14 mouse cellular contexts compared by ENCODE assay signal in genomic region chr17:6769602-6770001, GRCm38 (mm10). TPM values are rescaled to one million over a fixed set of nuclear protein-coding genes. Genes with fewer than 3 reads are reported as not detected.
A peak's percentile ranks its signal among the peaks of the same experiment; 100 is the strongest.
DNase-seq lines count a peak whose midpoint lies in the region; ATAC-seq lines count a peak whose summit lies in the region.
"Had no signal": no experiment of that assay in that cellular context is flagged by ENCODE, and none has a peak within 500 bp of the region (broad histone marks: within the 10 kb centered on the region; RNA-seq: fewer than 3 reads in every experiment).

No protein-coding gene starts in this region.

- no peaks in the 10 kb centered on the region for H3K27me3 ChIP-seq in hindbrain, embryonic 13.5 days
- no peaks in the 10 kb centered on the region for H3K27me3 ChIP-seq in hindbrain, embryonic 11.5 days (ENCODE audit: control insufficient read depth, insufficient read depth, low read length)
- H3K27me3 ChIP-seq in neural tube, embryonic 13.5 days = no peaks in the 10 kb centered on the region
- H3K27me3 ChIP-seq: hindbrain, embryonic 15.5 days; limb, embryonic 13.5 days had no signal

- H3K36me3 ChIP-seq in hindbrain, embryonic 13.5 days = no peaks in the 10 kb centered on the region
- H3K36me3 ChIP-seq in hindbrain, embryonic 11.5 days (ENCODE audit: control insufficient read depth, insufficient read depth, low read length) = no peaks in the 10 kb centered on the region
- no peaks in the 10 kb centered on the region for H3K36me3 ChIP-seq in neural tube, embryonic 13.5 days
- H3K36me3 ChIP-seq: hindbrain, embryonic 15.5 days; limb, embryonic 13.5 days; midbrain, embryonic 10.5 days had no signal

- WGBS in hindbrain, embryonic 13.5 days = 62% methylated on average over 4 of the region's 4 CpGs
- WGBS in hindbrain, embryonic 11.5 days = 63% methylated on average over 4 of the region's 4 CpGs
- WGBS in neural tube, embryonic 13.5 days = 32% methylated on average over 4 of the region's 4 CpGs

- no peak overlapping the region for H3K9ac ChIP-seq in hindbrain, embryonic 13.5 days
- H3K9ac ChIP-seq in hindbrain, embryonic 11.5 days (ENCODE audit: low read depth, low read length) = no peak overlapping the region
- no peak overlapping the region for H3K9ac ChIP-seq in neural tube, embryonic 13.5 days
- H3K9ac ChIP-seq: hindbrain, embryonic 15.5 days; limb, embryonic 13.5 days; lung, embryonic 14.5 days had no signal

- no peak overlapping the region for H3K4me2 ChIP-seq in hindbrain, embryonic 13.5 days
- H3K4me2 ChIP-seq in hindbrain, embryonic 11.5 days (replicated peaks; ENCODE audit: low read depth, low read length) = no peak overlapping the region
- H3K4me2 ChIP-seq in neural tube, embryonic 13.5 days = no peak overlapping the region
- H3K4me2 ChIP-seq: hindbrain, embryonic 15.5 days; limb, embryonic 13.5 days; lung, embryonic 14.5 days had no signal

- H3K4me1 ChIP-seq in hindbrain, embryonic 13.5 days (replicated peaks) = peaks cover 13% of the 10 kb centered on the region
- H3K4me1 ChIP-seq in hindbrain, embryonic 11.5 days (replicated peaks; ENCODE audit: control insufficient read depth, insufficient read depth, low read length) = 0 out of 2 replicates have a peak, but pooled peaks cover 2% of the 10 kb centered on the region
- peaks cover 43% of the 10 kb centered on the region for H3K4me1 ChIP-seq in neural tube, embryonic 13.5 days (replicated peaks)

- 0 out of 2 replicates have a peak overlapping the region, but pooled peaks have one; percentile 3 for H3K27ac ChIP-seq in hindbrain, embryonic 13.5 days
- H3K27ac ChIP-seq in hindbrain, embryonic 11.5 days (ENCODE audit: low read depth, low read length) = no peak overlapping the region
- H3K27ac ChIP-seq in neural tube, embryonic 13.5 days (replicated peaks) = peak overlapping the region; percentile 61
- H3K27ac ChIP-seq: forebrain, embryonic 10.5 days; hindbrain, embryonic 15.5 days; limb, embryonic 13.5 days; midbrain, embryonic 10.5 days had no signal

- H3K4me3 ChIP-seq in hindbrain, embryonic 13.5 days = no peak overlapping the region
- no peak overlapping the region for H3K4me3 ChIP-seq in hindbrain, embryonic 11.5 days (ENCODE audit: low read depth, low read length)
- no peak overlapping the region for H3K4me3 ChIP-seq in neural tube, embryonic 13.5 days
- H3K4me3 ChIP-seq: forebrain, embryonic 10.5 days; hindbrain, embryonic 15.5 days; limb, embryonic 13.5 days; midbrain, embryonic 10.5 days had no signal

- no peak for ATAC-seq in hindbrain, embryonic 13.5 days (ENCODE audit: low FRiP score)
- no peak for ATAC-seq in hindbrain, embryonic 11.5 days (ENCODE audit: low FRiP score)
- ATAC-seq in neural tube, embryonic 13.5 days (ENCODE audit: low read depth) = 0 out of 2 replicates have a peak, but pooled peaks have one; percentile 67

- H3K9me3 ChIP-seq in hindbrain, embryonic 13.5 days = no peaks in the 10 kb centered on the region
- no peaks in the 10 kb centered on the region for H3K9me3 ChIP-seq in hindbrain, embryonic 11.5 days (ENCODE audit: control insufficient read depth, low read length)
- H3K9me3 ChIP-seq in neural tube, embryonic 13.5 days = no peaks in the 10 kb centered on the region
- H3K9me3 ChIP-seq: forebrain, embryonic 10.5 days; hindbrain, embryonic 15.5 days; limb, embryonic 13.5 days; midbrain, embryonic 10.5 days had no signal

- peak; percentile 78 for DNase-seq in cerebellum, postnatal 10 days
- DNase-seq in cerebellum, postnatal 4 days (ENCODE audit: low spot score in 2 of 2) = no peak
- DNase-seq in hindbrain, embryonic 11.5 days (ENCODE audit: low spot score) = no peak
- no peak for DNase-seq in neural tube, embryonic 10.5 days (ENCODE audit: extremely low spot score, low spot score)
- DNase-seq in naive thymus-derived CD4-positive, alpha-beta T cell, adult 2 months (ENCODE audit: low read depth) = peak; percentile 61
- no peak for DNase-seq in adrenal gland, adult 8-10 months
- DNase-seq: B cell, adult 2 months; lung, embryonic 14.5 days had no signal

RNA-seq across cellular contexts. Expression of gene Ezr, which starts 13.0 kb away (rescaled TPM):
- polyA plus RNA-seq in hindbrain, embryonic 13.5 days (2015; fragmentation: Nextera tagmentation; extraction: Ambion mirVana) = 53.9 and 94.4 TPM in 2 replicates
- polyA plus RNA-seq in hindbrain, embryonic 11.5 days (2014; fragmentation: Nextera tagmentation; extraction: Ambion mirVana) = 73.8 and 91.1 TPM in 2 replicates
- polyA plus RNA-seq in neural tube, embryonic 13.5 days (2015; fragmentation: Nextera tagmentation; extraction: Ambion mirVana) = 58.5 and 68.3 TPM in 2 replicates
- 10 to 100 TPM; 18.8 to 34.8 (median 23.9) TPM for total RNA-seq in adrenal gland, adult 8-10 months (2022)

Comparison
In these comparisons a context has a peak if more than half of its experiments do, and no peak if none do; other contexts are left out.
1. DNase-seq: peak in cerebellum, postnatal 10 days (2 of 2) and naive thymus-derived CD4-positive, alpha-beta T cell, adult 2 months (single experiment); none in cerebellum, postnatal 4 days (0 of 2), hindbrain, embryonic 11.5 days (single experiment), neural tube, embryonic 10.5 days (single experiment) and adrenal gland, adult 8-10 months (single experiment).